Mouse (Mus musculus) C2C12 (cell line): ENCODE measurements around the gene Drg1.

Source experiments
- CEBPB ChIP-seq: IDR thresholded peaks from one replicate; pipeline ENCODE4 v1.6.1; 2011; ENCODE audit warnings: low read depth, mild to moderate bottlenecking, control low read depth, moderate library complexity
- CTCF ChIP-seq: IDR thresholded peaks from one replicate; pipeline ENCODE4 v1.5.1; 2011; ENCODE audit not compliant: control insufficient read depth, insufficient read depth, insufficient read length
- FOSL1 ChIP-seq: IDR thresholded peaks from one replicate; pipeline ENCODE4 v1.8.0; 2011; ENCODE audit warnings: mild to moderate bottlenecking, low read length; ENCODE audit not compliant: poor library complexity, insufficient read depth, severe bottlenecking
- MAX ChIP-seq: IDR thresholded peaks from one replicate; pipeline ENCODE4 v1.6.1; 2011; ENCODE audit warnings: mild to moderate bottlenecking, control low read depth
- MYOD1 ChIP-seq: IDR thresholded peaks from one replicate; pipeline ENCODE4 v1.6.1; 2011; ENCODE audit warnings: low read depth; ENCODE audit not compliant: control insufficient read depth, insufficient read length
- USF1 ChIP-seq: IDR thresholded peaks from one replicate; pipeline ENCODE4 v1.6.1; 2011; ENCODE audit warnings: low read depth, mild to moderate bottlenecking, control low read depth, moderate library complexity

DNA sequence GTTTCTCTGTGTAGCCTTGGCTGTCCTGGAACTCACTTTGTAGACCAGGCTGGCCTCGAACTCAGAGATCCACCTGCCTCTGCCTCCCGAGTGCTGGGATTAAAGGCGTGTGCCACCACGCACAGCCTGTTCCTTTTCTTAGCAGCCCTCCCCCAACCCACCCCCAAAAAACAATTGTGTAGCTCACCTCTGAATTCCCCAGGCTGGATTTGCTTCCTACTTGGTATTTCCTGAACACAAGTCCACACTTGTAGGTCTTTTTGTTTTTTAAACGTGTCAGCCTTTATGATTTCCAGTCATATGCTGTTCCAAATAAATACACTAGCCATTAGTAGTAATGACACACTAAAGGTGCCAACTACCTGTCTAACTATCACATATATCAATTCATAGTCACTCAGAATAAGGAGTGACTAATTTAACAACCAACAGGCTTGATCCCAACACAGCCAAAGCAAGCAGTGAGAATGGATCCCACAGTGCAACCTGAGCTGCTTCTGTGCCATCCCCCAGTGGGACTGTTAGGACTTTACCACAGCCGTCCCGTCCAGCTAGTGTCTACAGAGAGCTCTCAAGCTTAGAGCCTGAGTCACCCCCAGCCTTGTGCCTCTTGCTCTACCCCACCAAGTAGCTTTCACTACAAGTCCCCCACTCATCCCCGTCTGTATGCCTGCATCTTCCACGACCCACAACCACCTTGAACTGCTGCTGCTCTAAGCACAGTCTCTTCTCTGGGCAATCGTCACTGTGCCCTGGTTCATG, 45.6 kb upstream of the Drg1 start:
- TF ChIP-seq CTCF (no peak), USF1 (no peak), MAX (no peak), MYOD1 (no peak), CEBPB (no peak), FOSL1 (no peak)
